Mouse (Mus musculus) forebrain, embryonic 12.5 days (tissue): Measurements from ENCODE around the gene Htr5a. TPM values are rescaled to one million over a fixed set of nuclear protein-coding genes. Genes with fewer than 3 reads are reported as not detected.

Source experiments
- ATAC-seq: fragments of 200-750 bp; cut with Nextera tagmentation; 2 replicates; pipeline ENCODE4 v1.8.0; 2017; ENCODE audit warnings: moderate TSS enrichment; ENCODE audit not compliant: low FRiP score
- H3K27ac ChIP-seq: fragments of 300-500 bp; sonication (generic); 2 replicates; pipeline ENCODE4 v1.5.1; 2016; ENCODE audit warnings: mild to moderate bottlenecking
- H3K27me3 ChIP-seq: fragments of 300-500 bp; sonication (generic); 2 replicates; pipeline ENCODE4 v1.6.1; 2016; ENCODE audit warnings: mild to moderate bottlenecking
- H3K36me3 ChIP-seq: fragments of 300-500 bp; sonication (generic); replicated peaks from 2 replicates; pipeline ENCODE4 v1.6.1; 2016; ENCODE audit warnings: mild to moderate bottlenecking
- H3K4me1 ChIP-seq: fragments of 300-500 bp; sonication (generic); 2 replicates; pipeline ENCODE4 v1.6.1; 2016
- H3K4me2 ChIP-seq: fragments of 300-500 bp; sonication (generic); 2 replicates; pipeline ENCODE4 v1.6.1; 2016; ENCODE audit warnings: mild to moderate bottlenecking, moderate library complexity
- H3K4me3 ChIP-seq: fragments of 300-500 bp; sonication (generic); replicated peaks from 2 replicates; pipeline ENCODE4 v1.5.1; 2016; ENCODE audit warnings: mild to moderate bottlenecking
- H3K9ac ChIP-seq: fragments of 300-500 bp; sonication (generic); 2 replicates; pipeline ENCODE4 v1.6.1; 2016; ENCODE audit warnings: mild to moderate bottlenecking
- H3K9me3 ChIP-seq: fragments of 300-500 bp; sonication (generic); 2 replicates; pipeline ENCODE4 v1.6.1; 2016
- WGBS: fragments of 180-500 bp; shearing (Covaris S2); methylation state at CpG from one replicate; pipeline ENCODE4 v1.1.7; 2016; 5-methylcytosine and 5-hydroxymethylcytosine counted together
- polyA plus RNA-seq: library from polyadenylated mRNA; unstranded; fragments of >200 nt; fragmentation: Nextera tagmentation; extraction: Ambion mirVana; gene quantifications from 2 replicates; pipeline ENCODE4 v1.2.1, GENCODE M21; 2016

Htr5a gene
- polyA plus RNA-seq, 1 experiment from 2014 or later, result 0.19 TPM

DNA sequence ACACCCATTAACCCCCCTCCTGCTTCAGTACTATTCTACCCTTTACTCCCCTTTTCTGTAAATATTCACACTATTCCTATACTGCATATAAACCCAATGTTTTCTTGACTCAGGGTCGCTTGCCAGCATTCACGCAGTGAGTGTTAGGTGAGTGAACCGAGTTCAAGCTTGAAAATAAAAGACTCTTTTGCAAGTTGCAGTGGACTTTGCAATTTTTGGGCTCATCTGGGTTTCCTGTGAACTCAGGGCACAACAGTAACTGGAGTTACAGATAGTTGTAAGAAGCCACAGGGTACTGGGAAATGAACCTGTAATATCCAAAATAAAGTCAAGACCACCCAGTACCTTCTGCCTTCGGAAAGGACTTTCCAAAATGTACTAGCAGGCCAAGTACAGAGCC is 58.2 kb downstream of the Htr5a start:
- Histone ChIP-seq H3K4me3 (no peak overlapping the region), H3K27me3 (no peaks in the 10 kb centered on the region), H3K36me3 (no peaks in the 10 kb centered on the region), H3K4me1 (no peaks in the 10 kb centered on the region), H3K27ac (no peak overlapping the region), H3K9ac (no peak overlapping the region), H3K9me3 (0 out of 2 replicates have a peak, but pooled peaks cover 3% of the 10 kb centered on the region), H3K4me2 (no peak overlapping the region)
- WGBS, result 88% methylated on average over 4 of the region's 4 CpGs
- ATAC-seq, result no peak

Other genes with a start within 250 kb of the Htr5a start
- gene Paxip1, start 50.5 kb upstream of the Htr5a start, polyA plus RNA-seq, result 47.6 and 56.7 TPM in 2 replicates
- 103 and 109 TPM in 2 replicates for gene Insig1, start 229.2 kb downstream of the Htr5a start, polyA plus RNA-seq